8 mouse cellular contexts compared by ENCODE assay signal in genomic region chr16:42172476-42172875, GRCm38 (mm10).
DNase-seq lines count a peak whose midpoint lies in the region; ATAC-seq and TF ChIP-seq lines count a peak whose summit lies in the region.

No protein-coding gene starts in this region.

- peak overlapping the region; percentile 18; the same call in 1 of the 2 replicates for H3K4me3 ChIP-seq in layer of hippocampus, adult 2 months

- CTCF ChIA-PET in Patski (lab: Charles Lee), result interaction anchor here (1.0 to 1.9 kb wide), 6 partner anchors 8 to 104 kb away, joined by 3 to 5 read pairs (median 4); no protein-coding TSS in a partner anchor

- POLR2A ChIA-PET in Patski (lab: Charles Lee), result no interaction called here

- in situ Hi-C loops in Patski (cut with MboI; ENCODE audit: low pct_unique_long_range_greater_than_20kb), result loop anchor here (25.0 kb wide), 2 partner anchors 910 to 1890 kb away; partner anchors contain the start of gene Gramd1c

- H3K27ac ChIP-seq in layer of hippocampus, adult 2 months, result no peak overlapping the region

- DNase-seq in CD4-positive, CD25-positive, alpha-beta regulatory T cell, adult 2 months (ENCODE audit: low read depth, low spot score), result peak; percentile 82
- DNase-seq in Patski (ENCODE audit: low read depth, low spot score), result no peak
- DNase-seq in cerebellum, adult 9-10 months, result peak; percentile 85
- DNase-seq in frontal cortex, postnatal 25 days (ENCODE audit: low spot score in 2 of 2), result peak; percentile 80 to 88
- peak; percentile 84 to 93 for DNase-seq in layer of hippocampus, adult 2 months (ENCODE audit: low spot score in 2 of 2)
- peak; percentile 82 for DNase-seq in lung, postnatal 14 days
- DNase-seq in right cerebral cortex, postnatal 4 days, result peak; percentile 98

- peak; percentile 72 for TF ChIP-seq CTCF in Patski (IDR thresholded peaks at IDR 0.05)
- TF ChIP-seq CTCF in layer of hippocampus, adult 2 months (conservative IDR thresholded peaks at IDR 0.05), result peak; percentile 96

- peaks cover 48% of the 10 kb centered on the region for H3K27me3 ChIP-seq in Patski

- ATAC-seq in Patski, result no peak
- no peak for ATAC-seq in erythroblast, adult 5-6 weeks (replicated peaks; ENCODE audit: low FRiP score, poor library complexity, severe bottlenecking)
